Mouse (Mus musculus): ENCODE measurements around the gene Cux1. TPM values are rescaled to one million over a fixed set of nuclear protein-coding genes. Genes with fewer than 3 reads are reported as not detected.

The Cux1 gene
- polyA plus RNA-seq, 1 experiment from 2014 or later, result 100 TPM

- Histone ChIP-seq H3K4me3 (ENCODE audit: low read length) (no peak overlapping the region), H3K9me3 (ENCODE audit: control insufficient read depth, low read length) (no peaks in the 10 kb centered on the region), H3K27me3 (replicated peaks; ENCODE audit: control insufficient read depth, insufficient read depth, low read length) (no peaks in the 10 kb centered on the region), H3K9ac (ENCODE audit: low read depth, low read length) (no peak overlapping the region), H3K4me1 (ENCODE audit: control insufficient read depth, insufficient read depth, low read depth, low read length) (peaks cover 5% of the 10 kb centered on the region; the same call in 1 of the 2 replicates), H3K27ac (ENCODE audit: low read depth, low read length) (no peak overlapping the region), H3K4me2 (ENCODE audit: low read length) (no peak overlapping the region), H3K36me3 (ENCODE audit: control insufficient read depth, insufficient read depth, low read length) (no peaks in the 10 kb centered on the region)
- ATAC-seq, result no peak
- 95% methylated on average over 2 of the region's 2 CpGs for WGBS
Observed at GRCm38 (mm10) chr5:136494288-136494687, 73.0 kb downstream of the Cux1 start.

GRCm38 (mm10) chr5:136489450-136489849, 77.8 kb downstream of the Cux1 start:
- H3K36me3 ChIP-seq (ENCODE audit: control insufficient read depth, insufficient read depth, low read length), result no peaks in the 10 kb centered on the region
- H3K9me3 ChIP-seq (ENCODE audit: control insufficient read depth, low read length), result no peaks in the 10 kb centered on the region
- H3K4me1 ChIP-seq (ENCODE audit: control insufficient read depth, insufficient read depth, low read depth, low read length), result peaks cover 8% of the 10 kb centered on the region
- H3K27me3 ChIP-seq (replicated peaks; ENCODE audit: control insufficient read depth, insufficient read depth, low read length), result no peaks in the 10 kb centered on the region
- H3K4me2 ChIP-seq (ENCODE audit: low read length), result no peak overlapping the region
- no peak overlapping the region for H3K4me3 ChIP-seq (ENCODE audit: low read length)
- no peak for ATAC-seq
- H3K9ac ChIP-seq (ENCODE audit: low read depth, low read length), result no peak overlapping the region
- WGBS, result 87% methylated on average over 5 of the region's 5 CpGs
- no peak overlapping the region for H3K27ac ChIP-seq (ENCODE audit: low read depth, low read length)

GRCm38 (mm10) chr5:136488721-136489120, 78.6 kb downstream of the Cux1 start:
- Histone ChIP-seq H3K36me3 (ENCODE audit: control insufficient read depth, insufficient read depth, low read length) (no peaks in the 10 kb centered on the region), H3K27ac (ENCODE audit: low read depth, low read length) (no peak overlapping the region), H3K27me3 (replicated peaks; ENCODE audit: control insufficient read depth, insufficient read depth, low read length) (no peaks in the 10 kb centered on the region), H3K9me3 (ENCODE audit: control insufficient read depth, low read length) (no peaks in the 10 kb centered on the region), H3K9ac (ENCODE audit: low read depth, low read length) (no peak overlapping the region), H3K4me3 (ENCODE audit: low read length) (no peak overlapping the region), H3K4me2 (ENCODE audit: low read length) (no peak overlapping the region), H3K4me1 (ENCODE audit: control insufficient read depth, insufficient read depth, low read depth, low read length) (peaks cover 8% of the 10 kb centered on the region)
- peak; percentile 34; the same call in 1 of the 2 replicates for ATAC-seq
- WGBS, result 66% methylated on average over 3 of the region's 3 CpGs

DNA sequence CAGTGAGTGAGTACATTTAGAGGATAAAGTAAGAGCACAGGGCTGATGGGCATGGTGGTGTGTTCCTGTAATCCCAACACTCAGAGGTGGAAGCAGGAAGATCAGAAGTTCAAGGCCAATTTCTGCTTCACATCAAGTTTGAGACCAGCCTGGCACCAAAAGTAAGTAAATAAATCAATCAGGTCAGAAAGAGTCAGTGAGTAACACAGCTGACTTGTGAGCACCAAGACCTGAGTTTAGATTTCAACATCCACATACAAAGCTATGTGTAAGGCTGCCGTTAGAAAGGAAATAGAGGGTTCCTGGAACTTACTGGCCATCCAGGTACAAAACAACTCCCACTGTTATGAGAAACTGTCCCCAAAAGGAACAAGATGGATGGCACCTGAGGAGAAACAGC, 79.1 kb downstream of the Cux1 start:
- no peak overlapping the region for H3K9ac ChIP-seq (ENCODE audit: low read depth, low read length)
- no peaks in the 10 kb centered on the region for H3K9me3 ChIP-seq (ENCODE audit: control insufficient read depth, low read length)
- no peaks in the 10 kb centered on the region for H3K27me3 ChIP-seq (replicated peaks; ENCODE audit: control insufficient read depth, insufficient read depth, low read length)
- ATAC-seq, result no peak
- H3K4me3 ChIP-seq (ENCODE audit: low read length), result no peak overlapping the region
- H3K36me3 ChIP-seq (ENCODE audit: control insufficient read depth, insufficient read depth, low read length), result no peaks in the 10 kb centered on the region
- peaks cover 8% of the 10 kb centered on the region for H3K4me1 ChIP-seq (ENCODE audit: control insufficient read depth, insufficient read depth, low read depth, low read length)
- no peak overlapping the region for H3K27ac ChIP-seq (ENCODE audit: low read depth, low read length)
- WGBS, result 90% methylated on average over 1 of the region's 1 CpGs
- no peak overlapping the region for H3K4me2 ChIP-seq (ENCODE audit: low read length)

- H3K36me3 ChIP-seq (ENCODE audit: control insufficient read depth, insufficient read depth, low read length), result no peaks in the 10 kb centered on the region
- 64% methylated on average over 11 of the region's 11 CpGs for WGBS
- H3K9me3 ChIP-seq (ENCODE audit: control insufficient read depth, low read length), result no peaks in the 10 kb centered on the region
- ATAC-seq, result no peak
- H3K27me3 ChIP-seq (replicated peaks; ENCODE audit: control insufficient read depth, insufficient read depth, low read length), result no peaks in the 10 kb centered on the region
- no peak overlapping the region for H3K4me3 ChIP-seq (ENCODE audit: low read length)
- H3K4me1 ChIP-seq (ENCODE audit: control insufficient read depth, insufficient read depth, low read depth, low read length), result peaks cover 8% of the 10 kb centered on the region
- H3K27ac ChIP-seq (ENCODE audit: low read depth, low read length), result 0 out of 2 replicates have a peak overlapping the region, but pooled peaks have one; percentile 4
- H3K9ac ChIP-seq (ENCODE audit: low read depth, low read length), result no peak overlapping the region
- no peak overlapping the region for H3K4me2 ChIP-seq (ENCODE audit: low read length)
Observed at GRCm38 (mm10) chr5:136487397-136488093, 79.7 kb downstream of the Cux1 start.

DNA sequence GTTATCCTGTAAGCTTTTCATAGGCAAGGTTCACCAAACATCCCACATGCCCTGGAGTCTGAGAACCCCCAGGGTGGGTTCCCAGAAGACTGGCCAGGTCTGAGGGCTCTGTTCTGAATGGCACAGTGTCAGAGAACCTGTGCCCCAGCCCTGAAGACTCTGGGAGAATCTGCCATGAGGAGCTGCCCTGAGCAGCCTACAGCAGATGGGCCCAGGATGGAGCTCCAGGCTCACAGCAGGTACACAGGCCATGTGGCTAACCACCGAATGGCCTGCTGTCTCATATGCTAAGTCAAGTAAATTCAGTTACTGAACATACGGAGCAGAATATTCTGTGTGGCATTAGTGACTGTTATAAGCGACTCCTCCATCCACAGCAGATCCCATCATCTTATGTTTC, 80.9 kb downstream of the Cux1 start:
- Histone ChIP-seq H3K4me3 (ENCODE audit: low read length) (no peak overlapping the region), H3K4me1 (ENCODE audit: control insufficient read depth, insufficient read depth, low read depth, low read length) (peaks cover 8% of the 10 kb centered on the region), H3K27ac (ENCODE audit: low read depth, low read length) (no peak overlapping the region), H3K27me3 (replicated peaks; ENCODE audit: control insufficient read depth, insufficient read depth, low read length) (no peaks in the 10 kb centered on the region), H3K9me3 (ENCODE audit: control insufficient read depth, low read length) (no peaks in the 10 kb centered on the region), H3K36me3 (ENCODE audit: control insufficient read depth, insufficient read depth, low read length) (no peaks in the 10 kb centered on the region), H3K4me2 (ENCODE audit: low read length) (no peak overlapping the region), H3K9ac (ENCODE audit: low read depth, low read length) (no peak overlapping the region)
- no peak for ATAC-seq
- WGBS, result 71% methylated on average over 3 of the region's 3 CpGs

DNA sequence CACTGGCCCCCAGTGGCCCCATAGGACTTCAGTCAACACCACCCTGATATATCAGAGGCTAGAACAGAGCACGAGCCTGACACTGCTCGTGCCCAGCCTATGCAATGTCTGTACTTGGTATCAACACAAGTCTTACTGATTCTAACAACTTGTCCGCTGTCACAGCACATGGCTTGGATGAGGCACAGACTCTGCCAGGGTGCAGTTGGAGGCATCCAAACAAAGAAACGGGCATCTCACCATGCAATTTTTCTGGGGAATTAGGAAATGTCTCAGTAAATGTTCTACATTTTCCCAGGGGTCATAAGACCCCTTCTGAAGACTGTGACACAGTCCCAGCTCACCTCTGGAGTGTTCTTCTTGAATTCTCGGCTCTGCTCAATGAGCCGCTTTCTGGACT, 81.9 kb downstream of the Cux1 start:
- ATAC-seq, result no peak
- Histone ChIP-seq H3K9ac (ENCODE audit: low read depth, low read length) (no peak overlapping the region), H3K36me3 (ENCODE audit: control insufficient read depth, insufficient read depth, low read length) (no peaks in the 10 kb centered on the region), H3K4me1 (ENCODE audit: control insufficient read depth, insufficient read depth, low read depth, low read length) (peaks cover 8% of the 10 kb centered on the region), H3K27ac (ENCODE audit: low read depth, low read length) (no peak overlapping the region), H3K27me3 (replicated peaks; ENCODE audit: control insufficient read depth, insufficient read depth, low read length) (no peaks in the 10 kb centered on the region), H3K9me3 (ENCODE audit: control insufficient read depth, low read length) (no peaks in the 10 kb centered on the region), H3K4me3 (ENCODE audit: low read length) (no peak overlapping the region), H3K4me2 (ENCODE audit: low read length) (no peak overlapping the region)
- WGBS, result 89% methylated on average over 6 of the region's 6 CpGs

- Histone ChIP-seq H3K36me3 (ENCODE audit: control insufficient read depth, insufficient read depth, low read length) (no peaks in the 10 kb centered on the region), H3K27me3 (replicated peaks; ENCODE audit: control insufficient read depth, insufficient read depth, low read length) (no peaks in the 10 kb centered on the region), H3K4me2 (ENCODE audit: low read length) (no peak overlapping the region), H3K4me3 (ENCODE audit: low read length) (no peak overlapping the region), H3K9ac (ENCODE audit: low read depth, low read length) (no peak overlapping the region), H3K4me1 (ENCODE audit: control insufficient read depth, insufficient read depth, low read depth, low read length) (no peaks in the 10 kb centered on the region; the same call in 1 of the 2 replicates), H3K9me3 (ENCODE audit: control insufficient read depth, low read length) (no peaks in the 10 kb centered on the region), H3K27ac (ENCODE audit: low read depth, low read length) (no peak overlapping the region)
- WGBS, result 86% methylated on average over 1 of the region's 1 CpGs
- no peak for ATAC-seq
Observed at GRCm38 (mm10) chr5:136482434-136482833, 84.9 kb downstream of the Cux1 start.

DNA sequence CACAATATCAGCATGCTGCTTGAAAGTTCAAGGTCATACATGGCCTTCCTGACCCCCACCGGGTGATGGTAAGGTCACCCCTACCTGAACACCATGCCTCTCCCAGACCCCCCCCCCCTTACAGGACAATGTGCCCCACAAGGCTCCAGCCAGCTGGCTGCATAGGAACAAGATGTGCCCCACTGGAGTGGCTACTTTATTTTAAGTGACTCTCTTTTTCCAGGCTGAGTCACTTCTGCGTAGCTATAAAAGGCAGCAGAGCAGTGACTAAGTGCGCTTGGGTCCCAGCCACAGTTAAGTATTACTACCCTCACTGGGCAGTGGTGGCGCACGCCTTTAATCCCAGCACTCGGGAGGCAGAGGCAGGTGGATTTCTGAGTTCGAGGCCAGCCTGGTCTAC, 86.7 kb downstream of the Cux1 start:
- H3K27ac ChIP-seq (ENCODE audit: low read depth, low read length), result no peak overlapping the region
- no peaks in the 10 kb centered on the region for H3K36me3 ChIP-seq (ENCODE audit: control insufficient read depth, insufficient read depth, low read length)
- no peaks in the 10 kb centered on the region for H3K9me3 ChIP-seq (ENCODE audit: control insufficient read depth, low read length)
- no peak for ATAC-seq
- H3K27me3 ChIP-seq (replicated peaks; ENCODE audit: control insufficient read depth, insufficient read depth, low read length), result no peaks in the 10 kb centered on the region
- H3K4me2 ChIP-seq (ENCODE audit: low read length), result no peak overlapping the region
- H3K9ac ChIP-seq (ENCODE audit: low read depth, low read length), result no peak overlapping the region
- H3K4me3 ChIP-seq (ENCODE audit: low read length), result no peak overlapping the region
- no peaks in the 10 kb centered on the region; the same call in 1 of the 2 replicates for H3K4me1 ChIP-seq (ENCODE audit: control insufficient read depth, insufficient read depth, low read depth, low read length)
- WGBS, result 91% methylated on average over 7 of the region's 7 CpGs

Data from hindbrain, embryonic 16.5 days (tissue).